Mouse (Mus musculus): ENCODE results near the gene Shoc2.
"Not testable (repeated sequence)": the region's sequence is repeated elsewhere in the genome, so short reads cannot be mapped to it uniquely, and the experiment has no call there.

Shoc2 gene

GRCm38 (mm10) chr19:53933050-53933449 is 11.1 kb upstream of the Shoc2 start:
- no peak for DNase-seq (ENCODE audit: low read depth, low spot score)

GRCm38 (mm10) chr19:53934046-53934445 is 10.1 kb upstream of the Shoc2 start:
- DNase-seq (ENCODE audit: low read depth, low spot score), result no peak

DNA sequence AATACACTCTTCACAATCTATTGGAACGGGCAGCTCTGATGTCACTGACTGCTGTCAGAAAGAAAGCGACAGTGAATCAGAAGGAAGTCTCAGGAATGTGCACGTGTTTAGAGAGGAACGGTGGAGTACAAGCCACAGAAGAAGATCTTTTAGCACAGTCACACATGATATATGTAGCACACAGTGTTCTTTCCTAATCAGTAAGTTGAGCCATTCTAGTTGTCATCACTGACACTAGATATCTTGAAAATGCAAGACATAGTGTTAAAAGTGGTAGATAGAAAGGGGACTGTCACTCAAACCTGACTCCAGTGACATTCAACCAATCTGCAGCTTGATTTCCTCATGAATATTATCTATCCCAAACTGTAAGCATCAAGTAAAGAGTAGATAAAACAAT is 4.6 kb upstream of the Shoc2 start:
- no peak for DNase-seq (ENCODE audit: low read depth, low spot score)

- no peak for DNase-seq (ENCODE audit: low read depth, low spot score)
Observed at GRCm38 (mm10) chr19:53941139-53941538, 3.0 kb upstream of the Shoc2 start.

DNA sequence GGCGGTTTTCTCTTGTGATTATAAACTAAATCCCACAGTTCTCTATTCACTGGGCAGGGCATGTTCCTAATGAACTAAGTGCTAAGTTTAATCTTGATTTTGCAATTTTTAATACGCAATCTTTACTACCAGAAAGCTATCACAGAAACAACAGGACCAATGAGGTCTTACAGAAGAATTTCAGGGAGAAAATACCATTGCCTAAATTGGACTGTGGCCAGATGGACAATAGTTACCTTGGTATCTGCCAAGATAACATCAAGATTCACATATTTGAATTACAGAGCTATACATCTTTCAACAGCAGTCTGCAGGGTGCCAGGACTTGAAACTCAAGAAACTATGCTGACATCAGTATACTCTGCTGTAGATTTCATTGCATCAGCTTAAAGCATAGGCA is 1.8 kb upstream of the Shoc2 start:
- no peak for DNase-seq (ENCODE audit: low read depth, low spot score)

DNA sequence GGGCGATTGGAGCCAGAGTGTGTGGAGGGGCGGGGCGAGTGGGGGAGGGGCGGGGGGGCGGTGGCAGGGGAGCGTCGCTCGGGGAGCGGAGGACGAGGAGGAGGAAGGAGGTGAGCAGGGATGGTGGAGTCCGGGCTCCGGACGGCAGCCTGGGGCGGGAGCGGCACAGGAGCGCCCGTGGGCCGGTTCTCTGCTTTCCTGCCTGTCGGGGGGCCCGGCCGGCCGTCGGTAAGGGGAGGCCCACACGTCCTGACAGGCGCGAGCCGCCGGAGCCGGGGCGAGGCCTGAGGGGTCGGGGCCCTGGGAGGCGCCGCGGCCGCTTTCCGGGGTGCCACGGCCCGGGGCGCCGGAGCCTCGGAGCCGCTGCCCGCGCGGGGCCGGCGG is 672 bp downstream of the Shoc2 start:
- DNase-seq (ENCODE audit: low read depth, low spot score), result no peak

- DNase-seq (ENCODE audit: low read depth, low spot score), result no peak
Observed at GRCm38 (mm10) chr19:53945171-53946042, 1.3 kb downstream of the Shoc2 start.

- DNase-seq (ENCODE audit: low read depth, low spot score), result no peak
Observed at GRCm38 (mm10) chr19:53957513-53957912, 13.4 kb downstream of the Shoc2 start.

DNA sequence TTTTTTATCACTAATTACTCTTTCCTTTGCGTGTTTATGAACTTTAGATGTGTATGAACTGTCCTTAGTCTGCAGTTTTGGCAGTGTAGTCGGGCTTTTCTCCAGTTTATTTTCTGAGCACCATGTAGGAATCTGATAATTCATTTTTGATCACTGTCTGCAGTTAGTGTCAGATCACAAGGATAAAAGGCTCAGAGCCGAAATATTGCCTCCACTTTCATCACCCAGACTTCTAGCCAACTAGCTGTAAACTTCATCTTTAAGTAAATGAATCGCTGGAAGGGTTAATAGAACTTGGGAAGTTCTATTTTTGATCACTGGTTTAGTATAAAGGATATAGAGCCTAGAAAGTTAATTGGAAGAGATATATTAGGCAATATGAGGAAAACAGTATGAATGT is 18.4 kb downstream of the Shoc2 start:
- DNase-seq (ENCODE audit: low read depth, low spot score), result no peak

DNA sequence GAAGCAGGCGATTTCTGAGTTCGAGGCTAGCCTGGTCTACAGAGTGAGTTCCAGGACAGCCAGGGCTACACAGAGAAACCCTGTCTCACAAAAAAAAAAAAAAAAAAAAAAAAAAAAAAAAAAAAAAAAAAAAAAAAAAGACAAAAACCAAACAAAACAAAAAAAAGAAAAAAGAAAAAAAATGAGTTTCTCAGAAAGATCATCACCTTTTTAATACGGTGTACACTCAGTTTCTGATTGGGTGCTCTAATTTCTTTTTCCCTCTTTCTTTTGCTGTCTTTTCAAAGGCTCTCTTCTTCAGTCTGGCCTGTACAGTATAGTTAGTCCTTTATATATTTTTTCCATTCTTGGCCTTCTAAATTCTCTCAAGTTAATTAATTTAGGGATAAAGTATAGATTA is 20.2 kb downstream of the Shoc2 start:
- not testable (repeated sequence) for DNase-seq (ENCODE audit: low read depth, low spot score)

DNA sequence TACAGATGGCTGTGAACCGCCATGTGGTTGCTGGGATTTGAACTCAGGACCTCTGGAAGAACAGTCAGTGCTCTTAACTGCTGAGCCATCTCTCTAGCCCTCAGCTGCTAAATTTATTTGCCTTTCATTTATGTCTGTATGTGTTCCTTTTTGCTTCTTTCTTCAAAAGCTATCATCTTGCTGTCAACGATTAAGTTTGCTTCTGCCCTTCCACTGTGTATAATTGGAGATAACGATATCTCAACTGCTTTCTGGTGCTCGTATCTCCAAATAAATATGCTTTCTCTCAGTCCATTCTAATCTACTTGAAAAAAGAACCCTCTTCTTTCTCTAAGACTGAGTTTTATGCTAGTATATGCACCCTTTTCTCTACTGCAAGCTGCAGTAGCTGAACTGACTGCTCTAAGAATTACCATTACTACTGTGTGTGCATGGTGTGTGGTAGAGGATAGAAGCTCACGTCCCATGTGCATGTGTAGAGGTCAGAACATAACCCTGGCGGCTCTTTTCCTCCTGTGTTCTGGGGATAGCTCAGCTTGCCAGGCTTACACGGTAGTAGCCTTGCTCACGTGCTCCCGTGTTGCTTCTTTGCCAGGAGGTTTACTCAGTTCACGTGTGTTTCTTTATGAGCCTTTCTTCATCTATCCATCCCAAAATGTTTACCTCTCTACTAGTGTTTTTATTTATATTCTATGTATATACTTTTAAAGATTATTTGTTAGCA is 21.0 kb downstream of the Shoc2 start:
- no peak for DNase-seq (ENCODE audit: low read depth, low spot score)

- no peak for DNase-seq (ENCODE audit: low read depth, low spot score)
Observed at GRCm38 (mm10) chr19:53969226-53969625, 25.1 kb downstream of the Shoc2 start.

- no peak for DNase-seq (ENCODE audit: low read depth, low spot score)
Observed at GRCm38 (mm10) chr19:53971938-53972337, 27.8 kb downstream of the Shoc2 start.

DNA sequence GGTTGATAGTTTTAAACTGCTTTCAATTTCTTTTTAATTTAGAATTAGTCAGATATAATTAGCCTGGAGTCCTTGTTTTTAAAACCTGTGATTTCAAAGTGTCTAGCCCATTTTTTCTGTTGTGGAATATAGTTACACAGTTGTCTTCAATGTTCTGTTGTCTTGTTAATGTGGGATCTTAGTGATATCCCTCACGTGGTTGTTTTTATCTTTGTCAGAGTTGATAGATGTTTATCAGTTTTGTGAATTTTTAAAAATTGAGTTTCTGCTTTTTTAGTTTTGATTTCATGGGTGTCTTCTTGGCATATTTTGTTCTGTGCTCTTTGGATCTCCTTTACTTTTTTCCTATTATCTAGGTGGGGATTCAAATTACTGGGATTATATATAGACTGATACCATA is 29.6 kb downstream of the Shoc2 start:
- DNase-seq (ENCODE audit: low read depth, low spot score), result no peak

- DNase-seq (ENCODE audit: low read depth, low spot score), result no peak
Observed at GRCm38 (mm10) chr19:53982041-53982440, 37.9 kb downstream of the Shoc2 start.

DNA sequence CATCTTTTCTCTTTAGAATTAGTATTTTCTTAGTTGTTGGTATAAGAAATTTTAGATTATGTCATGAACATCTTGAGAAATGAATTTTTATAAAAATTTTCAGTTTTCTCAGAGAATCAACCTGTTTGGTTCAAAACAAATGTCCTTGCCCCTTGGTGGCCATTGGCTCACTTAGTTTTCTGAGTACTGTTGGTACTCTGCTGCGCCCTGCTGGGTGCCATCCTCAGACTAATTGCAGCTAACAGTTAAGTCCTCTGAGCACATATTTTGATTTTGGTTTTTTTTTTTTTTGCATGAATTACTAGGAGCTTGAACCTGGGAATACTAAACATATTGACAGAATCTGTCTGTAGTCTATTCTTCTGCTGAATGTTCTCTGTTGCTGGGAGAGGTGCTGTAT is 39.2 kb downstream of the Shoc2 start:
- no peak for DNase-seq (ENCODE audit: low read depth, low spot score)

- DNase-seq (ENCODE audit: low read depth, low spot score), result no peak
Observed at GRCm38 (mm10) chr19:53984628-53985027, 40.5 kb downstream of the Shoc2 start.

DNA sequence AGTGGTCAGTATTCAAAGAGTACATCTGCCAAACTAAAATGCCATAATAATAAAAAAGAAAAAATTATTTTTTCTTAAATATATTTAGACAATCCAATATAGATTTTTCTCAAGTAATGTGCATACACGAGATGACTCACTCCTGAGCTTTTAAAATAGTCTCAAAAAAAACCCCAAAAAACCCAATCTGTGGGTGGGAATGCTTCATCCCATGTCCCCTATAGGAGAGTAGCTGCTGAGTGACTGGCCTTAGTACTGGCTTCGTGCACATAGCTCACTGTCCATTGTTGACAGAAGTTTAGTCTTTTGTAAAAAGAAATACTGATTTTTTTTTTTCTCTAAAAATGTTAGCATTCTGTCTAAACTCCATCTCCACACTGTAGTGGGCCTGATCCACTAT is 46.4 kb downstream of the Shoc2 start:
- DNase-seq (ENCODE audit: low read depth, low spot score), result no peak

DNA sequence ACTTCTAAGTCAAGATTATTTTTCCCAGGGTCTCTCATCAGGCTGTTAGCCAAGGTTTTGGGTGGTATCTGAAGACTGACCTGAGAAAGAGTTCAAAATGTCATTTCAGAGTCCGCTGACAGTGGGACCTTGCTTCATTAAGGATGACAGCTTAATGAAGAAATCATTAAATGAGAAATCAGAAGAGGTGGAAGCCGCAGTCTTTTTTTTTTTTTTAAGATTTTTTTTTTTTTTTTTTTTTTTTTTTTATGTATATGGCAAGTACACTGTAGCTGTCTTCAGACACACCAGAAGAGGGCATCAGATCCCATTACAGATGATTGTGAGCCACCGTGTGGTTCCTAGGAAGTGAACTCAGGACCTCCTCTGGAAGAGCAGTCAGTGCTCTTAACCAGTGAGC is 49.8 kb downstream of the Shoc2 start:
- DNase-seq (ENCODE audit: low read depth, low spot score), result no peak

DNA sequence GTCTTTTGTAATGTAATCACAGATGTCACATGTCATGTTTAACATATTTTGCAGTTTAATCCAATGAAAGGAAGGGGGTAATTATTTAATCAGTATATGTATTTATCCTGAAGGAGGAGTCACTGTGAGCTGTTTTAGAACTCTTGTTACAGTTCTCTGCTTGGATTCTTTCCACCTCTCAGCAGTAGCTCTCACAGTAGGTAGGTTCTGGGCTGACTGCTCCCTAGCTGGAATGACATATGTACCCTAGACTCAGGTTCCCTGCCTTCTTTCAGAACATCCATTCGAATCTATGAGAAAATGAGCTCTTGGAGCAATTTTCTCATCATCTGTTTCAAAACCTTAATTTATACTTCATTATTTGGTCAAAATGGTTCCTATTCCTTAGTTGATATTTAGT is 50.2 kb downstream of the Shoc2 start:
- DNase-seq (ENCODE audit: low read depth, low spot score), result no peak

- DNase-seq (ENCODE audit: low read depth, low spot score), result no peak
Observed at GRCm38 (mm10) chr19:54010973-54011372, 66.9 kb downstream of the Shoc2 start.

GRCm38 (mm10) chr19:54014999-54015398 is 70.9 kb downstream of the Shoc2 start:
- no peak for DNase-seq (ENCODE audit: low read depth, low spot score)

GRCm38 (mm10) chr19:54015503-54015902 is 71.4 kb downstream of the Shoc2 start:
- no peak for DNase-seq (ENCODE audit: low read depth, low spot score)

Measured in brain, embryonic 18.5 days (tissue).